Mouse (Mus musculus) liver, embryonic 14.5 days (tissue): Measurements from ENCODE around the gene Brpf1. TPM values are rescaled to one million over a fixed set of nuclear protein-coding genes. Genes with fewer than 3 reads are reported as not detected.

Experiments
- ATAC-seq: fragments of 200-750 bp; cut with Nextera tagmentation; 2 replicates; pipeline ENCODE4 v1.8.0; 2017; ENCODE audit warnings: moderate number of reproducible peaks, mild to moderate bottlenecking, moderate library complexity; ENCODE audit not compliant: insufficient read depth
- DNase-seq, 3 experiments: peaks; one replicate each; pipeline ENCODE4 v3.0.0-alpha.2; 2012 to 2013; ENCODE audit warnings: low read depth in 3 of 3, low spot score in 3 of 3
- H3K27ac ChIP-seq: fragments of 300-500 bp; sonication (generic); 2 replicates; pipeline ENCODE4 v1.5.1; 2014; ENCODE audit warnings: moderate library complexity, mild to moderate bottlenecking, control low read depth, inconsistent platforms
- H3K27me3 ChIP-seq: fragments of 300-500 bp; sonication (generic); 2 replicates; pipeline ENCODE4 v1.6.1; 2014; ENCODE audit warnings: mild to moderate bottlenecking, low read length, moderate library complexity; ENCODE audit not compliant: control insufficient read depth, insufficient read depth
- H3K36me3 ChIP-seq: fragments of 300-500 bp; sonication (generic); replicated peaks from 2 replicates; pipeline ENCODE4 v1.6.1; 2014; ENCODE audit warnings: low read depth; ENCODE audit not compliant: control insufficient read depth, insufficient read depth
- H3K4me1 ChIP-seq, 2 experiments: fragments of 200-500 bp in 1 of 2; fragments of 300-500 bp in 1 of 2; sonication (generic) in 1 of 2; replicated peaks; 2 replicates each; pipeline ENCODE4 v1.6.1; 2012 to 2014; ENCODE audit warnings: antibody characterized with exemption in 1 of 2, inconsistent platforms in 1 of 2, low read length in 1 of 2; ENCODE audit not compliant: control insufficient read depth in 2 of 2, insufficient read depth in 2 of 2
- H3K4me2 ChIP-seq: fragments of 300-500 bp; sonication (generic); 2 replicates; pipeline ENCODE4 v1.6.1; 2014; ENCODE audit warnings: low read depth, mild to moderate bottlenecking, control low read depth, moderate library complexity
- H3K4me3 ChIP-seq, 2 experiments: fragments of 200-500 bp in 1 of 2; fragments of 300-500 bp in 1 of 2; sonication (generic) in 1 of 2; 2 replicates each; pipeline ENCODE4 v1.5.1; 2012 to 2014; ENCODE audit warnings: low read depth in 2 of 2, low read length in 2 of 2, mild to moderate bottlenecking in 2 of 2, control low read depth in 1 of 2, inconsistent platforms in 1 of 2, moderate library complexity in 1 of 2; ENCODE audit not compliant: insufficient read depth in 1 of 2
- H3K9ac ChIP-seq: fragments of 300-500 bp; sonication (generic); replicated peaks from 2 replicates; pipeline ENCODE4 v1.6.1; 2014; ENCODE audit warnings: mild to moderate bottlenecking, control low read depth, moderate library complexity
- H3K9me3 ChIP-seq: fragments of 300-500 bp; sonication (generic); 2 replicates; pipeline ENCODE4 v1.6.1; 2016; ENCODE audit warnings: low read length, mixed read lengths; ENCODE audit not compliant: control insufficient read depth
- CTCF ChIP-seq: IDR thresholded peaks from 2 replicates; pipeline ENCODE4 v1.5.1; 2016; ENCODE audit warnings: antibody characterized with exemption, low read depth, control low read depth
- EP300 ChIP-seq: IDR thresholded peaks from 2 replicates; pipeline ENCODE4 v1.6.1; 2016; ENCODE audit warnings: antibody characterized with exemption, low read depth
- WGBS: fragments of 180-500 bp; shearing (Covaris S2); extraction: QIAGEN DNeasy Blood & Tissue Kit; methylation state at CpG from one replicate; pipeline ENCODE4 v1.1.7; 2014; ENCODE audit not compliant: insufficient replicate concordance; 5-methylcytosine and 5-hydroxymethylcytosine counted together
- polyA plus RNA-seq, 2 experiments: library from polyadenylated mRNA; depleted of rRNA in 1 of 2; stranded (reverse) in 1 of 2; unstranded in 1 of 2; fragments of >200 nt; fragmentation: Nextera tagmentation in 1 of 2; extraction: Ambion mirVana in 1 of 2; gene quantifications; 2 replicates each; pipeline versions ENCODE4 v1.2.1 to v1.2.3; 2012 to 2014

The Brpf1 gene
- polyA plus RNA-seq (2012; rRNA removed), result 9.4 and 11.7 TPM in 2 replicates
- polyA plus RNA-seq (2014; fragmentation: Nextera tagmentation; extraction: Ambion mirVana), result 6.7 and 7.5 TPM in 2 replicates

- Histone ChIP-seq H3K4me3 (peak within 1 kb of the TSS; percentile 85 to 98), H3K4me1 (peaks cover 12 to 13% of the 10 kb centered on the region in 2 experiments), H3K9me3 (no peaks in the 10 kb centered on the region), H3K9ac (peak within 1 kb of the TSS; percentile 98), H3K4me2 (peak within 1 kb of the TSS; percentile 86), H3K27ac (peak within 1 kb of the TSS; percentile 96), H3K27me3 (no peaks in the 10 kb centered on the region), H3K36me3 (peaks cover 13% of the 10 kb centered on the region)
- TF ChIP-seq CTCF (0 out of 2 replicates have a peak, but pooled peaks have one; percentile 16), EP300 (no peak)
- DNase-seq, result no peak
- WGBS, result under 1% methylated on average over 32 of the region's 32 CpGs
- ATAC-seq, result peak; percentile 62
Measured at GRCm38 (mm10) chr6:113306986-113307349, at the start of gene Brpf1. Gene Brpf1 (plus strand): TSS chr6:113307137.

GRCm38 (mm10) chr6:113261174-113261858, 45.6 kb upstream of the Brpf1 start:
- TF ChIP-seq CTCF (no peak), EP300 (no peak)
- H3K4me3 ChIP-seq, result no peak overlapping the region
- no peaks in the 10 kb centered on the region for H3K4me1 ChIP-seq
- 69% methylated on average over 8 of the region's 8 CpGs for WGBS
- DNase-seq, result no peak
- no peaks in the 10 kb centered on the region for H3K9me3 ChIP-seq
- H3K36me3 ChIP-seq, result peaks cover 5% of the 10 kb centered on the region
- no peaks in the 10 kb centered on the region for H3K27me3 ChIP-seq
- no peak overlapping the region for H3K4me2 ChIP-seq
- H3K9ac ChIP-seq, result no peak overlapping the region
- H3K27ac ChIP-seq, result no peak overlapping the region
- no peak for ATAC-seq

- Histone ChIP-seq H3K4me1 (no peaks in the 10 kb centered on the region), H3K9ac (no peak overlapping the region), H3K27me3 (no peaks in the 10 kb centered on the region), H3K9me3 (no peaks in the 10 kb centered on the region), H3K36me3 (peaks cover 9% of the 10 kb centered on the region), H3K4me2 (no peak overlapping the region), H3K27ac (no peak overlapping the region), H3K4me3 (no peak overlapping the region)
- WGBS, result 67% methylated on average over 6 of the region's 6 CpGs
- no peak for ATAC-seq
- TF ChIP-seq CTCF (no peak), EP300 (no peak)
- no peak for DNase-seq
Measured at GRCm38 (mm10) chr6:113263531-113263930, 43.4 kb upstream of the Brpf1 start.

- TF ChIP-seq EP300 (no peak), CTCF (no peak)
- Histone ChIP-seq H3K9me3 (no peaks in the 10 kb centered on the region), H3K36me3 (peaks cover 9% of the 10 kb centered on the region), H3K4me3 (no peak overlapping the region), H3K4me2 (no peak overlapping the region), H3K4me1 (no peaks in the 10 kb centered on the region), H3K27ac (no peak overlapping the region), H3K27me3 (no peaks in the 10 kb centered on the region), H3K9ac (no peak overlapping the region)
- WGBS, result 74% methylated on average over 8 of the region's 8 CpGs
- no peak for ATAC-seq
- no peak for DNase-seq
Measured at GRCm38 (mm10) chr6:113264429-113264828, 42.5 kb upstream of the Brpf1 start.

- ATAC-seq, result no peak
- TF ChIP-seq EP300 (no peak), CTCF (no peak)
- Histone ChIP-seq H3K4me3 (no peak overlapping the region), H3K9ac (no peak overlapping the region), H3K36me3 (peaks cover 15% of the 10 kb centered on the region), H3K4me1 (no peaks in the 10 kb centered on the region), H3K9me3 (no peaks in the 10 kb centered on the region), H3K27ac (no peak overlapping the region), H3K4me2 (no peak overlapping the region), H3K27me3 (no peaks in the 10 kb centered on the region)
- DNase-seq, result no peak
- 73% methylated on average over 7 of the region's 7 CpGs for WGBS
Measured at GRCm38 (mm10) chr6:113266996-113267655, 39.8 kb upstream of the Brpf1 start.
